Mouse (Mus musculus): ENCODE measurements around the gene Cpvl. TPM values are rescaled to one million over a fixed set of nuclear protein-coding genes. Genes with fewer than 3 reads are reported as not detected.

The Cpvl gene
- polyA plus RNA-seq, 1 experiment from 2014 or later, result not detected

GRCm38 (mm10) chr6:53950876-53951275 lies 27.6 kb downstream of the Cpvl start:
- H3K27ac ChIP-seq (replicated peaks), result peak overlapping the region; percentile 25
- no peak overlapping the region for H3K4me2 ChIP-seq (replicated peaks)
- WGBS, result 71% methylated on average over 9 of the region's 9 CpGs
- ATAC-seq (replicated peaks), result no peak
- no peaks in the 10 kb centered on the region for H3K9me3 ChIP-seq
- 0 out of 2 replicates have a peak, but pooled peaks cover 5% of the 10 kb centered on the region for H3K4me1 ChIP-seq
- no peak overlapping the region for H3K9ac ChIP-seq (replicated peaks)
- no peak overlapping the region for H3K4me3 ChIP-seq
- no peaks in the 10 kb centered on the region for H3K27me3 ChIP-seq
- H3K36me3 ChIP-seq, result no peaks in the 10 kb centered on the region

DNA sequence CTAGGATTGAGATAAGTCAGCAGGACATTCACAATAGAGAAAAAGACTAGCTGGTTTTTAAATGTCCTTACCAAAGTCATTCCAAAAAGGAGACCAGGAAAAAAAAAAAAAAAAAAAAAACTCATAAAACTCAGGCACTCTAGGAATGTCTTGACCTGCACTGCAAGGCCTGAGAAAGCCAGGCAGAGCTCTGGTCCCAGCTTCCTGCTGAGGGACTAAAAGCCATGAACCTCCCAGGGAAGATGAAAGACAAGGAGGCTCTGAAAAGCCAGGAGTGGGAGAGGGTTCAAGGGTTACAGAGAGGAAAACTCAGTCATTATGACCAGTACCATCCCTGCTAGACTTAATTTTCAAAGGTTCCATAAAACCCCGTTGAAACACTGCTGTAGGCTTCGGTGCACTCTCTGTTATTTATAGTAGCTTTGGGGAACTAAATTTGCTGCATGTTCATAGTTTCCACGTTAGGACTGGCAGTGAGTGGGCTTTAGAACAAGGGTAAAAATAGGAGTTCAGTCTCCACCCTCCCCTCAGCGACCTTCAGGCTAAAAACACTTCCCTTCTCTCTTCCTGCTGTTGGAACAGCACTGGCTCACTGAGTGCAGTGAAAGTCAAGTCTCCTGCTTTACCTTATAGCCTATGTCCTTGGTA lies 30.0 kb downstream of the Cpvl start:
- H3K9ac ChIP-seq (replicated peaks), result no peak overlapping the region
- ATAC-seq (replicated peaks), result no peak
- peaks cover 7% of the 10 kb centered on the region; the same call in 1 of the 2 replicates for H3K4me1 ChIP-seq
- H3K4me3 ChIP-seq, result no peak overlapping the region
- H3K36me3 ChIP-seq, result no peaks in the 10 kb centered on the region
- no peaks in the 10 kb centered on the region for H3K9me3 ChIP-seq
- WGBS, result 61% methylated on average over 4 of the region's 4 CpGs
- no peak overlapping the region for H3K27ac ChIP-seq (replicated peaks)
- no peak overlapping the region for H3K4me2 ChIP-seq (replicated peaks)
- H3K27me3 ChIP-seq, result no peaks in the 10 kb centered on the region

DNA sequence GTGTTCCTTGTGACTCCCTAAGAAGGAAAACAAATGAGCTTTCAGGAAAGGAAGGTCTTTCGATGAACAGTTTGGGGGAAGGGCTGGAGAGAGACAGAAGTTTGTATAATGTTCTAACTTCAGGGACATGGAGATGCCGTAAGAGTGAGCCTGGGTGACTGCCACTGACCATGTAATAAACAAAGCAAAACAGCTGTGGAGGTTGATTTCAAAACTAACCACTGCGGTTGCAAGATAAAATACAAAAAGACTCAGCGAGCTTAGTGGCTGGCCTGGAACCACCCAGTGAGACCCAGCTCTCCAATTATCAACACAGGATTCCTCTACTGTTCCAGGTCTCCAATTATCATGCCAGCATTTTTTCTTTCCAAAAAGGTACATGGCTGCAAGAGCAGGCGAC lies 33.6 kb downstream of the Cpvl start:
- Histone ChIP-seq H3K4me2 (replicated peaks) (no peak overlapping the region), H3K36me3 (no peaks in the 10 kb centered on the region), H3K9ac (replicated peaks) (no peak overlapping the region), H3K27ac (replicated peaks) (no peak overlapping the region), H3K9me3 (no peaks in the 10 kb centered on the region), H3K4me3 (no peak overlapping the region), H3K27me3 (no peaks in the 10 kb centered on the region), H3K4me1 (peaks cover 3% of the 10 kb centered on the region; the same call in 1 of the 2 replicates)
- ATAC-seq (replicated peaks), result no peak
- WGBS, result 80% methylated on average over 5 of the region's 5 CpGs

GRCm38 (mm10) chr6:53944417-53944816 lies 34.1 kb downstream of the Cpvl start:
- no peak overlapping the region for H3K9ac ChIP-seq (replicated peaks)
- no peaks in the 10 kb centered on the region for H3K36me3 ChIP-seq
- no peaks in the 10 kb centered on the region for H3K27me3 ChIP-seq
- no peak for ATAC-seq (replicated peaks)
- H3K27ac ChIP-seq (replicated peaks), result no peak overlapping the region
- 34% methylated on average over 3 of the region's 3 CpGs for WGBS
- no peaks in the 10 kb centered on the region for H3K9me3 ChIP-seq
- H3K4me2 ChIP-seq (replicated peaks), result no peak overlapping the region
- H3K4me3 ChIP-seq, result no peak overlapping the region
- peaks cover 7% of the 10 kb centered on the region; the same call in 1 of the 2 replicates for H3K4me1 ChIP-seq

- H3K4me3 ChIP-seq, result no peak overlapping the region
- WGBS, result 86% methylated on average over 7 of the region's 7 CpGs
- H3K9ac ChIP-seq (replicated peaks), result no peak overlapping the region
- H3K9me3 ChIP-seq, result no peaks in the 10 kb centered on the region
- H3K4me2 ChIP-seq (replicated peaks), result no peak overlapping the region
- H3K36me3 ChIP-seq, result no peaks in the 10 kb centered on the region
- H3K27ac ChIP-seq (replicated peaks), result no peak overlapping the region
- H3K4me1 ChIP-seq, result peaks cover 9% of the 10 kb centered on the region; the same call in 1 of the 2 replicates
- H3K27me3 ChIP-seq, result no peaks in the 10 kb centered on the region
- no peak for ATAC-seq (replicated peaks)
Observed at GRCm38 (mm10) chr6:53942190-53942831, 36.2 kb downstream of the Cpvl start.

DNA sequence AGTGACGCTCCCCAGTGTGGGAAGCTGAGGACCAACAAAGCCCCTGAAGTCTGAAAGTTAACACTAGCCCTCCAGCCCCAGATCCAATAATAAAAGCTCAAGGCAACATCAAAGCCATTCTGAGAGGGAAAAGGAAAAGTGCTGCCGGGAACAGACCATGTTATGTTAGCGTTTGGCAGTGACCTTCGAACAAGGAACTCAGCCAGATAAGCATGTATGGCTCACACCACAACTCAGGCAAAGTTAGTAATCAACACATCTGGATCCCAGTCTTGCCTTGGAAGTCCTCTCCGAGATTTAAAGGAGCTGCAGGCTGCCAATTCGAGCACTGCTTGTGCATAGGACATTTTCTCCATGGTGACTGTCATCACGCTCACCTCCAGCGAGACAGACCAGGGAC lies 38.7 kb downstream of the Cpvl start:
- WGBS, result 63% methylated on average over 8 of the region's 8 CpGs
- Histone ChIP-seq H3K9ac (replicated peaks) (no peak overlapping the region), H3K27me3 (no peaks in the 10 kb centered on the region), H3K4me1 (peaks cover 9% of the 10 kb centered on the region; the same call in 1 of the 2 replicates), H3K4me2 (replicated peaks) (no peak overlapping the region), H3K4me3 (no peak overlapping the region), H3K9me3 (no peaks in the 10 kb centered on the region), H3K36me3 (no peaks in the 10 kb centered on the region), H3K27ac (replicated peaks) (0 out of 2 replicates have a peak overlapping the region, but pooled peaks have one; percentile 5)
- ATAC-seq (replicated peaks), result no peak

DNA sequence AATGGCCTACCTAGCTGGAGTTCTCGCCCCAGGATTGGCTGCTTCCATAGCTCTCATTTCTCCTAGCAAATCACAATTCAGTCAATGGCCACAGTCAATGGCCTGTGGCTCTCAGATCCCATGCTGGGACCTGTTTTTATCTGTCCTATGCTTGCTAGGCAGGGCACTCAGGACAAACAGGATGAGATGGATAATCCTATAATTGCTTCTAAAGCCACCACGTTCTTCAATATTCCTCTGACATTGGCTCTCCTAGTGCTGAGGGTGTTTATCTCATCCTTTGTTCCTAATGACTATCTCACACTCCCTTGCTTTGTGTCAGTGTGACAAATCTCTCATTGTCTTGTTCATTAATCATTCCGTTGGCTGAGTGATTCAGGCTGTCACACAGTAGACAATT lies 39.5 kb downstream of the Cpvl start:
- Histone ChIP-seq H3K36me3 (no peaks in the 10 kb centered on the region), H3K4me3 (no peak overlapping the region), H3K27me3 (no peaks in the 10 kb centered on the region), H3K4me2 (replicated peaks) (no peak overlapping the region), H3K9ac (replicated peaks) (no peak overlapping the region), H3K27ac (replicated peaks) (0 out of 2 replicates have a peak overlapping the region, but pooled peaks have one; percentile 5), H3K4me1 (0 out of 2 replicates have a peak, but pooled peaks cover 6% of the 10 kb centered on the region), H3K9me3 (no peaks in the 10 kb centered on the region)
- WGBS, result 9% methylated on average over 3 of the region's 3 CpGs
- no peak for ATAC-seq (replicated peaks)

DNA sequence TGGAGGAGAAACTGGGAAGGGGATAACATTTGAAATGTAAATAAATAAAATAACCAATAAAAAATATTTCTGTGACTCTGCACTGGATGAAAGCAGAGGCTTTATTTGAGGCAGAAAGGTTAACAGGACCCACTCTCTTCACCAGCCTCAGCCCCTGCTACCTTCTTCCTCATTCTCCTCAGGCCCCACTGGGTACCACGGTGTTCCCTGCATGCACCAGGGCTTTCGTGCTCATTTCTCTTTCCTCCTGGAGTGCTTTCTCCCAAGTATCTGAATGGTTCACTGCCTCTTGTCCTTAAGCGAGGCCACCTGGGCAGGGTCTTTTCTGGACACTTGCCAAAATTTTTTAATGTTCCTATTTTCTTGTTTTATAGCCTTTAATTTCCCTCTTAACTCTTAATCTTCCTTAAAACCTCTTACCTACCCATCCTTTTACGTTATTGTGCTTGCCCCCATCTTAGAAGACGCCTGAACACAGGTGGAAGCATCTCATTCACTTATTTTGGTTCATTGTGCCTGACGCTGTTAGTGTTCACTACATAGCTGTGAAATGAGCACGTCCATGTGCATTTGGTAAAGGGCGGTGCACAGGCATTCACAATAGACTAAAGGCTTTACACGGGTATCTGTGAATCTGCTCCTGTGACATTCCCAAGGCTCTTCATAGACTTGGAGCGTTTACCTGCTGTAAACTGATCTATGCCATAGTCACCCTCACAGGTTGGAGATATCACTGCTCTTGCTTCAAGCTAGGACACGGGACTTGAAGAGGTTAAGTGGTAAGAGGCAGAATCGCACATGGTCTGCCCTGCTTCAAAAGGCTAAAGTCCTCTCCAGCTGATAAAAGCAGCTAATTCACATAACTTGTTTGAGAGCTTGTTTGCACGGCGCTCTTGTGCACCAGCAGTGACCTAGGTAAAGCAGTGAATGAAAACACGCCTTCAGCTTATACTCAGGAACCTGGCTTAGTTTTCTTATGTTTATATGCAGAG lies 41.0 kb downstream of the Cpvl start:
- no peaks in the 10 kb centered on the region for H3K36me3 ChIP-seq
- no peaks in the 10 kb centered on the region for H3K9me3 ChIP-seq
- 0 out of 2 replicates have a peak, but pooled peaks cover 6% of the 10 kb centered on the region for H3K4me1 ChIP-seq
- H3K27ac ChIP-seq (replicated peaks), result no peak overlapping the region
- ATAC-seq (replicated peaks), result no peak
- 75% methylated on average over 15 of the region's 15 CpGs for WGBS
- H3K4me3 ChIP-seq, result no peak overlapping the region
- no peaks in the 10 kb centered on the region for H3K27me3 ChIP-seq
- no peak overlapping the region for H3K4me2 ChIP-seq (replicated peaks)
- H3K9ac ChIP-seq (replicated peaks), result no peak overlapping the region

DNA sequence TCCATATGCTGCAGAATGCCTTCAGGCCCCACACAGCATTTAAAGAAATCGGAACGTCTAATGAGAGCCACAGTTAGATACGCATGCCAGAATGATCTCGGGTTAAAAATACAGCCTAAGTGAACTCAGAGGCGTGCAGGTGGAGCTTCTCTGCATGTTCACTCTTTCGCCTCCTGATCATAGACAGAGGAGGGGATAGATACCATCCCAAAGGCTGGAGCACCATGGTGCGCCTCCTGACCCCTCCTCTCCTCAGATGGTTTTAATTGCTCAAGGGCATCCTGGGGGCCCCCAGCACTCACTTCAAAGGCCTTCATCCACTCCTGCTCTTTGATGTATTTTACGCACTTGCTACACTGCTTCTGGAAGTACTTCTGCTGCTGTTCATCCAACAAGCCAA lies 46.9 kb downstream of the Cpvl start:
- Histone ChIP-seq H3K4me1 (no peaks in the 10 kb centered on the region), H3K9ac (replicated peaks) (no peak overlapping the region), H3K4me3 (no peak overlapping the region), H3K4me2 (replicated peaks) (no peak overlapping the region), H3K27ac (replicated peaks) (no peak overlapping the region), H3K9me3 (no peaks in the 10 kb centered on the region), H3K36me3 (no peaks in the 10 kb centered on the region), H3K27me3 (no peaks in the 10 kb centered on the region)
- 66% methylated on average over 8 of the region's 8 CpGs for WGBS
- ATAC-seq (replicated peaks), result no peak

GRCm38 (mm10) chr6:53929858-53930257 lies 48.6 kb downstream of the Cpvl start:
- 79% methylated on average over 4 of the region's 4 CpGs for WGBS
- no peaks in the 10 kb centered on the region for H3K27me3 ChIP-seq
- no peaks in the 10 kb centered on the region for H3K36me3 ChIP-seq
- no peak overlapping the region for H3K27ac ChIP-seq (replicated peaks)
- no peak for ATAC-seq (replicated peaks)
- H3K4me1 ChIP-seq, result no peaks in the 10 kb centered on the region
- no peak overlapping the region for H3K4me2 ChIP-seq (replicated peaks)
- no peak overlapping the region for H3K9ac ChIP-seq (replicated peaks)
- H3K9me3 ChIP-seq, result no peaks in the 10 kb centered on the region
- H3K4me3 ChIP-seq, result no peak overlapping the region

GRCm38 (mm10) chr6:53926197-53926596 lies 52.3 kb downstream of the Cpvl start:
- WGBS, result 93% methylated on average over 2 of the region's 2 CpGs
- no peak for ATAC-seq (replicated peaks)
- H3K36me3 ChIP-seq, result no peaks in the 10 kb centered on the region
- H3K4me2 ChIP-seq (replicated peaks), result no peak overlapping the region
- no peak overlapping the region for H3K4me3 ChIP-seq
- no peak overlapping the region for H3K9ac ChIP-seq (replicated peaks)
- no peaks in the 10 kb centered on the region for H3K9me3 ChIP-seq
- no peaks in the 10 kb centered on the region for H3K27me3 ChIP-seq
- no peaks in the 10 kb centered on the region for H3K4me1 ChIP-seq
- no peak overlapping the region for H3K27ac ChIP-seq (replicated peaks)

DNA sequence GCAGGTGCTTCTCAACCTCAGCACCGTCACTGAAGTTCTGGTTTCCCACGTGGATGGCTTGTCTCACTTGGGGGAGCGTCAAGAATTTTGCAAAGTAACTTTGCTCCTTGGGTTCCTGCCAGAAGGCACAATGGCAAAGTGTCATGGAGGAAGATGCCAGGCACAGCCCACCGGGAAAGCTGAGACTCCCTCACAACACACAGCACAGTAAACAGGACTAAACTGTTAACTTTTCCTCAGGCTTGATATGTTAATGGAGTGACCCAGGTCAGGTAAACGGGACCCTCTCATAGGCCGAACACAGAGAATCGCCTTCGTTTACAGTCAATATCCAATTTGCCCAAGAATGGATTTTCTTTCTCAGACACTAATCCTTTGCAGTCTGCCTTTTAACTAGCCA lies 53.3 kb downstream of the Cpvl start:
- ATAC-seq (replicated peaks), result no peak
- Histone ChIP-seq H3K4me1 (no peaks in the 10 kb centered on the region), H3K9ac (replicated peaks) (no peak overlapping the region), H3K27me3 (no peaks in the 10 kb centered on the region), H3K36me3 (no peaks in the 10 kb centered on the region), H3K9me3 (no peaks in the 10 kb centered on the region), H3K27ac (replicated peaks) (no peak overlapping the region), H3K4me3 (no peak overlapping the region), H3K4me2 (replicated peaks) (no peak overlapping the region)
- 35% methylated on average over 8 of the region's 8 CpGs for WGBS

Measured in forebrain, embryonic 15.5 days (tissue).